Mouse (Mus musculus) spleen, embryonic (tissue): ENCODE measurements around the gene Lamb2.

Source experiments
- CTCF ChIA-PET: fragments of 350-600 bp; sonication (Branson Sonifier 250); formaldehyde crosslinking; loops from one replicate; lab custom pipeline; 2022; lab: Charles Lee

The Lamb2 gene

DNA sequence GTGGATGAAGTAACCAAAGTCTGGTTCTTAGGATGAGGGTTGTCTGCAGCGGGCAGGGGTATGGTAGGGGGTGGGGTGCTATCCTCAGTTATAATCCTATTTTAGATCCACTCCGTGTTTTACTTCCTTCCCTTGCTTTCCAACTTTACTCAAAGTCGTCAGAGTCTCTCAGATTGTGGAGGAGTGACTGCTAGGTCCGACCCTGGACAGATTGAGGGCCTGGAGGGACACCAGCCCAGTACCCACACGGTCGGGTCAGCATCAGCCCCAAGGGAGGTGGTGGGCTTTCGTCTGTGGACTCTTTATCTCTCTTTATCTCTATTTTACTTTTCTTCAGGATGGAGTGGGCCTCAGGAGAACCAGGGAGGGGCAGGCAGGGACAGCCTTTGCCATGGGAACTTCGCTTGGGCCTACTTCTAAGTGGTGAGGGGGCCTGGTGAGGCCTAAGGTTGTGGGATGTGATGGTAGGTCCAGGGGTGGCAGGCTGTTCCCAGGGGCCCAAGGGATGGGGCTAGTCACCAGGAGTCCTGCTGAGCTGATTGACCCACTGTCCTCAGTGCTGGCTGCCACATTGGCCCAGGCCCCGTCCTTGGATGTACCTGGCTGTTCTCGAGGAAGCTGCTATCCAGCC is at the start of gene Lamb2:
Gene Lamb2, plus strand, starts transcription at position 16 of the 631 bp plus-strand sequence.
- CTCF ChIA-PET: no interaction called here

DNA sequence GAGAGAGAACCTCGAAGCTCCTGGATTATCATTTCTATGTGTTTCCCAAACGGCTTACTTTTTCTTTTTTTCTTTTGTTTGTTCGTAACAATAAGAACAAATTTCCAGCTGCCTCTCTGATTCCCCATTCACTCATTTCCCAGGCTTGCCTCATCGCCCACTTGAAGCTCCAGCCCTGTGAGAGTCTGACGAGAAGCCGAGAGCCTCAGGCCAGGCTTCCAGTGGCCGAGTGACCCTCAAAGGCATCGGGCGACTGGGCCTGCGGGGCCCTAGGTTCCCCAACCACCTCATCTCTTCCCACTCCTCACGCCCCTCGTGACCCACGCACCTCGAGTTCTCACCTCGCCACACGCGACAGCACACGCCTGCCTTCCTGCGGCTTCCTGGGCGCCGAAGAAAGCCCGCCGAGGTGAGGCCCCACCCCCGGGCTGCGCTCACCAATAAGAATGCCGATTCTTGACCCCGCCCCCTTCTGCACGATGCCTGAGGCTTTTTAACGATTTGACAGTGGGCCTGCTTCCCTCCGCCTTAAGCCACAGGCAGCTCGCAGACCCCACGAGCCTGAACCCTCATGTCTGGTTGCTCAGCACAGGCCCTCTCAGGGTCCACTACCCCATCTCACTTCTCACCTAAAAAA is 48.0 kb upstream of the Lamb2 start:
- CTCF ChIA-PET: interaction anchor here (0.6 kb wide), 1 partner anchor 146 kb away, joined by 5 read pairs; no protein-coding TSS in a partner anchor

DNA sequence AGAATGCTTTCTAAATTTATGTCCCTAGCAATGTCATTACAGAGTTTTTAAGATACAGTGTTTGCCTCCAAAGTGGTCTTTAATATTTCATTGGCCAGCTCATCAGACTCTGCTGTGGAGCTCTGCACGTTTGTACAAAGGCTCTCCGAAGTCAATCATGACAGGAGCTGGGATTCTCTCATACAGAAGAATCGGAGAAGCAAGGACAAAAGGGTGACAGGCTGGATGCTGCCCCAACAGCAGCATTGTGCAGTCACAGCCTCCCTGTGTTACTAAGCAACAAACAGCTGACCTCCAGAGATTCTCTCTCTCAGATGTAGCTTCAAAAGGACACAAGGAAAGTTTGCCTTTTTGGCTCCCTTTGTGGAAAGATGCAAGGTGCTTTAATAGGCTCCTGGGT is 43.4 kb upstream of the Lamb2 start, which contains the start of gene BC048562:
Gene BC048562, plus strand, starts transcription at position 301 of the 400 bp plus-strand sequence.
- CTCF ChIA-PET: interaction anchor here (0.5 kb wide), 1 partner anchor 67 kb away, joined by 4 read pairs; no protein-coding TSS in a partner anchor

GRCm38 (mm10) chr9:108439176-108439575 is 40.4 kb upstream of the Lamb2 start:
- CTCF ChIA-PET: no interaction called here

- CTCF ChIA-PET: no interaction called here
Measured at GRCm38 (mm10) chr9:108440485-108440884, 39.1 kb upstream of the Lamb2 start.

DNA sequence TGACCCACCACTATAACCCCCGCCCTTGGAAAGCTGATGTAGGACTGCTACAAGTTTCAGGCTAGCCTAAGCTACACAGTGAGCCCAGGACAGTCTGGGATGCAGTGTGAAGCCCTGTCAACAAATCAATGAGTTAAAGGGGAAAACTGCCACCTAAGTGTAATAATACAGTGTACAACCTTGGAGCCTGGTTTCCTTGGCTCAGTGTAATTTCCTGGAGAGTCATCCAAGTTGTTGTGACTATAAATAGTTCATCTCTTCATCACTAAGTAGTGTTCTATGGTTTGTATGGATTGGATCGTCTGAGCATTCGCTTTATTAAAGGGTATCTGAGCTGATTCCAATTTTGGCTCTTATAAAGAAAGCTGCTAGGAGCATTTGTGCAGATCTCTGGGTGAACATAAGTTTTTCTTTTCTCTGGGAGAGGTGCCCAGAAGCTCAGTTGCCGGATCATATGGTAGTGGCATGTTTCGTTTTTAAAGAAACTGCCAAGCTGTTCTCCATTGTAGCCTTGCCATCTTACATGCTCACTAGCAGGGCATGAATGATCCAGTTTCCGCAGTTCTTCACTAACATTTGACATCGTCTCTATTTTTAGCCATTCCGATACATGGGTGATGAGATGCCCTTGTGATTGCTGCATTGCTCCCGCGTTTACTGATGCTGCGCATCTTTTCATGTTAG is 38.2 kb upstream of the Lamb2 start:
- CTCF ChIA-PET: no interaction called here

DNA sequence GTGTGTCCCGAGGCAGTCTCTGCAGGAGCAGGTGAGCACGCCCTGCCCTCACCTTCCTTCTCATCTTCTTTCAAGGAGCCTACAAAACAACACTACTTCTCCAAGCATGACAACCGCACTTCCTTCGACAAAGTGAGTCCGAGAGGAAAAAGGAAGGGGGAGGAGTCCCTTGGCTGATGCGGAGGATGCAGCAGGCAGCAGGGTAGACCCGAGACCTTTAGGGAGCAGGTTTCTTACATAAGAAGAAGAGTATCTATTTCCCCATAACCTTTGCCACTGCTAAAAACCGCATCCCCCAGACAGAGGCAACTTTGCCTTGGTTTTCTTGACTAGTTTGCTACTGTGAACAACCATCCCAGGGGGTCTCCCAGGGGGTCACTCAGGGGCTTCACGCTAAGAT is 34.4 kb upstream of the Lamb2 start:
- CTCF ChIA-PET: no interaction called here

DNA sequence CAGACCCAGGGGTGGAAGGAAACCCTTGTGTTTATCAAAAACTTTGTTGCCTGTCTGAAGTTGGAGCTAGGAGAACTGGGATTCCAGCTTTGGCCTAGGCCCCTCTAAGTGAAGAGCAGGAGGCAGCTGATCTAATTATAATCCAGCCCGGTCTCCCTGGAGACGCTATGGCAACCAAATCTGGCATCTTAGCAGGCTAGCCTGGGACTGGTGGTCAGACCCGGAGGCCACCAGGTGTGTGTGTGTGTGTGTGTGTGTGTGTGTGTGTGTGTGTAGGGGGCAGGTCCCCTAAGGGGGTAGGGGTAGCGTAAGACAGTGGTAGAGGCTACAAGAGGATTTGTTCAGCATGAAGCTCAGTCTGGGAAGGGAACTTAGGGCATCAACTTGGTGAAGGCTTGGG is 29.7 kb upstream of the Lamb2 start:
- CTCF ChIA-PET: no interaction called here

GRCm38 (mm10) chr9:108450292-108451169 is 29.0 kb upstream of the Lamb2 start:
- CTCF ChIA-PET: no interaction called here

- CTCF ChIA-PET: no interaction called here
Measured at GRCm38 (mm10) chr9:108451170-108451493, 28.4 kb upstream of the Lamb2 start.

DNA sequence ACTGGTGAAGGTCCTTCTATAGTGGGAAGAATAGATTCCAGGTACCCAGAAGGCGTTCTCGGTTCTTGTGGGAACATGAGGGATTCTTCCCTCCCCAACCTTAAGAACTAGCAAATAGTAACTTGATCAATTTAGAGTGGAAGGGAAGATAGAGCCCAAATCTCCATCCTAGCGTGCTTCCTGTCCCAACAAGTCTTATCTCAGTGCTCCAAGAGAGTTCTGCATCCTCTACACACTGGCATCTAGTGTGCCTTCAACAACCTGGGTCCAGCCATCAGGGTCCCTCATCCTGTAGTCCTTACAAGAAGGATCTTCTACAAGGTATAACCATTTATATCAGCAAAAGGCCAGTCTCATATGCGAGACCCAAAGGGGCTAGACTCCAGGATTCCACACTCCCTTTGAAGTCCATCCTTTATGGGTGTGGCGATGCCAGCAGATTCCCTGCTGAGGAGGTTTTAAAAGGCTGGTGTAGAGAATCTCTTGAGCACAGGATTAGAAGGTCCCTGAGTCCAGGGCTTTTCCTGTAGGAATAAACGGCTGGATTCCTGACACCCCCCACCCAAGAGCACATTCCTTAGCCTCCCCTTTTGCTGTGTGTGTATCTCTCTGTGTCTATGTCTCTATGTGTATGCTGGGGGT is 27.9 kb upstream of the Lamb2 start:
- CTCF ChIA-PET: no interaction called here

- CTCF ChIA-PET: interaction anchor here (0.6 kb wide), 1 partner anchor 49 kb away, joined by 6 read pairs; no protein-coding TSS in a partner anchor
Measured at GRCm38 (mm10) chr9:108452291-108452906, 27.1 kb upstream of the Lamb2 start.

GRCm38 (mm10) chr9:108452911-108453310 is 26.6 kb upstream of the Lamb2 start:
- CTCF ChIA-PET: no interaction called here

DNA sequence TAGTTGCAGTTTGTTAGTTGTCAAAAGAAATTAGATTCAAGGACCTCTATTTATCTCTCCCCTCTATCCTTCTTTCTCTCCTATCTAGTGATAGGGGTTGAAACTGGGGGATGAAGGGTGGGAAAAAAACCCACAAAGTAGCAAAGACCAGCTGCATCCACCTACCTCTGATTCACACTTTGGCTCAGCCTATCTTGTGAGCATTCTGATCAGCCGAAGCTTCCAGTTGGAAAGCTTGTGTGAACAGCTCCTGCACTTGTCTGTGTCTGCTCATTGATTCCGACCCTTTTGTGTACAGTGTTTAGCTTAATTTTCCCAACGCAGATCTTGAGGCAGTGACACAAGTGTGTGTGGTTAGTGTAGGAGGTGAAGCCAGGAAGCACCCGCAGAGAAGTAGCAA is 26.1 kb upstream of the Lamb2 start:
- CTCF ChIA-PET: no interaction called here

DNA sequence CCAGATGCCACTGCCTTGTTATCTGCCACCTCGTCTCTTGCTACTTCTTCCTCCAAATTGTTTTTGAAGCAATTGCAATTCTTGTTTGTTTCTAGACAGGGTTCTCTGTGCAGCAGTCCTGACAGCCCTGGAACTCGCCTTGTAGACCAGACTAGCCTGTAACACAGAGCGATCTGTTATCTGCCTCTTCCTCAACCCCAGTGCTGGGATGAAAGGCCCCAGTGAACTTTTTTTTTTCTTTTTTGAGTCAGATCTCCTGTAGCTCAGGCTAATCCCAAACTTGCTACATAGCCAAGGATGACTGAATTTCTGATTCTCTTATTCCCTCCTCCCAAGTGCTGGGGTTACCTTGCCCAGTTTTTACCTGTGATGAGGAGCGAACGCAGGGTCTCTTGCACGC is 25.1 kb upstream of the Lamb2 start:
- CTCF ChIA-PET: interaction anchor here (0.6 kb wide), 1 partner anchor 63 kb away, joined by 4 read pairs; no protein-coding TSS in a partner anchor

DNA sequence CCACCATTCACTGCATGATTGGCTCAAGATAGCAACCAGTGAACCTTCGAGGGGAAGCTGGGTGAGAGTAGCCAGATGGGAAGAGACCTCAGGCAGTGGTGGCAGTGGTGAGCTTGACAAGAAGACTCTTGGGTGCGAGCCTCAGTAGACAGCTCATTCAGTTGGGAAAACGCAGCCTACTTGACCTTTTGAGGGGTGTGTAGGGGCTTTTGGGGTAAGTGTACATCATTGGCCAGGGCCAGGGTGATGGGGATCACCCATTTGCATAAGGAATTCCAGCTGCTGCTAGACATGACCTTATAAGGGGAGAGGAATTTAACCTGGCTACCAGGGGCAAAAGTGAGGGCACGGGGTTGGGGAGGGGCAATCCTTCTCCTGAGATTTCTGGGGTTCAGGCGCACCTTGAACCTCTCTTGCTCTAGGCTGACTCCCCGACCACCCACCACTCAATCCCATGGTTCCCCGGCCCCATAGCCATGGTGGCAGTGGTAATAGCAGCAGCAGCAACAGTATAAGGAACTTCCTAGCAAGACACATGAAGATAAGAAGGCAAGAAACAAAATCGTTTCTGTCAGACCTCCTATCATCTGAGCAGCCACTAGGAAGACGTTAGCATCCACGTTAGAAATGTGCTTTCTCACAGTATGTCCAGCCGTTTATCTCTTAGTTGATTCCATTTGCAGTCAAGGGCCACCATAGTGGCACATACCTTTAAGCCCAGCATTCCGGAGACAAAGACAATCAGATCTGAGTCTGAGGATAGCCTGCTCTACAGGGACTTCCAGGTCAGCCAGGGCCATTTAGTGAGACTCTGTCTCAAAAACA is 23.6 kb upstream of the Lamb2 start:
- CTCF ChIA-PET: no interaction called here

DNA sequence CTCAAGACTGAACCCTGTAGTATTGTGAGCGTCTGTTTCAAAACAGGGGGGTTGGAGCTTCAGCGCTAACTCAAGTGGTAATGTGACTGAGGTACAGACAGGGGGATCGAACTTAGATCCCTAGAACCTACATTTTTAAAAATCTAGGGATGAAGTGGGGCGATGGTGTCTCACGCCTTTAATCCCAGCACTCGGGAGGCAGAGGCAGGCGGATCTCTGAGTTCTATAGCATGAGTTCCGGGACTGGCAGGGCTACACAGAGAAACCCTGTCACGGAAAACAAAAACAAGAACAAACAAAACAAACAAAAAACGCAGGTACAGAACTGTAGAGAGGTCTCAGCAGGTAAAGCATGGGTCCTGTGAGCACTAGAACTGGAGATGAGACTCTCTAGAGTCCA is 22.6 kb upstream of the Lamb2 start:
- CTCF ChIA-PET: no interaction called here

DNA sequence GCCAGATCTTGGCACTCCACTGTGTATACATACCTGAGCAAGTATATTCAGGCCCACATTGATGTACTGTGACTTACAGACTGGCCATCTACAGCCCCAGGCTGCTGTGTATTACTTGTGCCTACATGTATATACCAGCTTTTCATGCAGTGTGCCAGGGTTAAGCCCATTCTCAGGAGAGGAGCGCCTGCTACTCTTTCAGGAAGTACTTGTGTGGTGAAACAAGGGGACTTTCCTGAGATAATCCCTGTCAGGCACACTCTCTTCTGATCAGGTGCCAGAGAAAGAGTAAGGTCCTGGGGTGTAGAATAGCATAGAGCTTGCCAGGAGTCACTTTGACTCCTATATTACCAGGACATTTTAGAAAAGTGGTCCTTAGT is 19.6 kb upstream of the Lamb2 start:
- CTCF ChIA-PET: no interaction called here

DNA sequence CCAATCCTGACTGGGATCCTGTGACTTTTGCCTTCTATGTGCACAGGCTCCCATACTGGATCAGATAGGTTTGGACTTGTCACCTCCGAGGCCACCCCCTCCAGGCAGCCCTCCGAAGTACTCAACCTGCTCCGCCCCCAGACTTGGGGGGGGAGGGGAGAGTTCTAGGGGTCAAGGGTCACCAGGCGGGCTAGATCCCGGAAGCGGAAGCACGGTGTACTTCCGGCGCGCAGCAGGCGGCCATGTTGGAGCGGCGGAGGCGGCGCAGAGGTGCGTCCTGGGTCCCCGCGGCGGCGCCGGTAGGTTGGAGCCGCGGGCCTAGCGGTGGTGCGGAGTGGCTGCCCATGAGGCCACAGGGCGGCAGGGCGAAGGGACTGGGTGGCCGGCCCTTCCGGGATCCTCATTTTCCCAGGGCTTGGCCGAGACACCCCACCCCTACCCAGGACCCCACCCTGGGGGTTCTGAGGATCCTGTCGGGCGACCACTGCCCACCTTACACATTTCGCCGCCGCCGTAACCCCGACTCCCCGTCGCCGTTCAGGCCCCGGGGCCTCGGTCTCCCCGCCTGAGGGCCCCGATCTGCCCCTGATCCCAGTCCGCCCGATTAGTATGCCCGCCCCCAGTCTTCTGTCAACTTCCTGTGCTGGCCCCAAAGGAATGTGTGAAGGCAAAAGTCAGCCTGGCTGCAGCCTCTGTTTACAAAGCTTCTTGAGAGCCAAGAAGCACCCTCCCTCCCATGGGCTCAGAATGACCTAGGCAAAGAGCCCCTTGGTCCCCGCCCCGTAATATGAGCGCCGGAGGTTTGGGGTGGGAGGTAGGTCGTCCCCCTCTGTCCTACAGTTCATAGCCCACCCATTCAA is 19.0 kb upstream of the Lamb2 start, which contains the start of gene Ccdc71:
Gene Ccdc71, plus strand, starts transcription at position 209 of the 860 bp plus-strand sequence.
- CTCF ChIA-PET: interaction anchor here (0.6 kb wide), 1 partner anchor 92 kb away, joined by 11 read pairs; no protein-coding TSS in a partner anchor
